Mouse (Mus musculus) forebrain, embryonic 11.5 days (tissue): ENCODE data around the gene Oxct2b. TPM values are rescaled to one million over a fixed set of nuclear protein-coding genes. Genes with fewer than 3 reads are reported as not detected.

Experiments
- ATAC-seq: fragments of 200-750 bp; cut with Nextera tagmentation; replicated peaks from 2 replicates; pipeline ENCODE4 v1.8.0; 2017; ENCODE audit warnings: moderate TSS enrichment; ENCODE audit not compliant: low FRiP score
- DNase-seq: peaks from one replicate; pipeline ENCODE4 v3.0.0-alpha.2; 2017; ENCODE audit warnings: low spot score
- H3K27ac ChIP-seq: fragments of 300-500 bp; sonication (generic); 2 replicates; pipeline ENCODE4 v1.5.1; 2014; ENCODE audit warnings: low read depth, low read length
- H3K27me3 ChIP-seq: fragments of 300-500 bp; sonication (generic); 2 replicates; pipeline ENCODE4 v1.6.1; 2014; ENCODE audit warnings: mild to moderate bottlenecking, low read length, mixed read lengths; ENCODE audit not compliant: control insufficient read depth, insufficient read depth
- H3K36me3 ChIP-seq: fragments of 300-500 bp; sonication (generic); 2 replicates; pipeline ENCODE4 v1.6.1; 2014; ENCODE audit warnings: mild to moderate bottlenecking, low read length, moderate library complexity, mixed read lengths; ENCODE audit not compliant: control insufficient read depth, insufficient read depth
- H3K4me1 ChIP-seq: fragments of 300-500 bp; sonication (generic); replicated peaks from 2 replicates; pipeline ENCODE4 v1.6.1; 2014; ENCODE audit warnings: low read length, mixed read lengths; ENCODE audit not compliant: control insufficient read depth, insufficient read depth
- H3K4me2 ChIP-seq: fragments of 300-500 bp; sonication (generic); 2 replicates; pipeline ENCODE4 v1.6.1; 2014; ENCODE audit warnings: low read depth, mild to moderate bottlenecking, low read length, moderate library complexity, mixed read lengths; ENCODE audit not compliant: severe bottlenecking
- H3K4me3 ChIP-seq: fragments of 300-500 bp; sonication (generic); 2 replicates; pipeline ENCODE4 v1.5.1; 2014; ENCODE audit warnings: low read depth, low read length
- H3K9ac ChIP-seq: fragments of 300-500 bp; sonication (generic); 2 replicates; pipeline ENCODE4 v1.6.1; 2014; ENCODE audit warnings: low read length
- H3K9me3 ChIP-seq: fragments of 300-500 bp; sonication (generic); 2 replicates; pipeline ENCODE4 v1.6.1; 2016; ENCODE audit warnings: low read length, mixed read lengths; ENCODE audit not compliant: control insufficient read depth
- WGBS: fragments of 180-500 bp; shearing (Covaris S2); extraction: QIAGEN DNeasy Blood & Tissue Kit; methylation state at CpG from one replicate; pipeline ENCODE4 v1.1.7; 2014; 5-methylcytosine and 5-hydroxymethylcytosine counted together
- polyA plus RNA-seq: library from polyadenylated mRNA; unstranded; fragments of >200 nt; fragmentation: Nextera tagmentation; extraction: Ambion mirVana; gene quantifications from 2 replicates; pipeline ENCODE4 v1.2.1, GENCODE M21; 2014

Gene Oxct2b
- not detected in 2 replicates for polyA plus RNA-seq

DNA sequence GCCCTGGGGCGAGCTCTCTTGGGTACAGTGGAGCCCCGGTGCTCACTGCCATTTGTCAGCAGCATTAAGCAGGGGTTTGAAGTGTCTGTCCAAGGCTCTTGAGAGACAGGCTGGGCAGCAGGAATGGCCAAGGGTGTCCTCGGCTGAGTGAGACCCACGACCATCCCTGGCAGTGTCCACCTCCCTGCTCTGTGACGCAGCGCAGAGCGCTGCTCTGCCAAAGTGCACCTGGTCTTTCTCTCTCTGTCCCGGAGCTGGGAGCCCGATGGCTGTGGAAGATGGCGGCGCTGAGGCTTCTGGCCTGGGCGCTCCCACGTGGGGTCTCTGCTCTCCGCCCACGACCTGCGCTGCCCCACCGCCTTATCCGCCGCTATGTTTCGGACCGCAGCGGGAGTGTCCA lies at the start of gene Oxct2b:
Oxct2b (plus strand) TSS at position 256 of the 400 bp plus-strand sequence.
- Histone ChIP-seq H3K9me3 (no peaks in the 10 kb centered on the region), H3K36me3 (no peaks in the 10 kb centered on the region), H3K4me1 (no peaks in the 10 kb centered on the region), H3K9ac (peak within 1 kb of the TSS; percentile 29), H3K27me3 (peaks cover 4% of the 10 kb centered on the region), H3K4me3 (peak within 1 kb of the TSS; percentile 25), H3K27ac (no peak within 1 kb of the TSS), H3K4me2 (peak within 1 kb of the TSS; percentile 48)
- peak; percentile 62 for DNase-seq
- ATAC-seq = peak; percentile 6; the same call in 1 of the 2 replicates
- WGBS = 10% methylated on average over 22 of the region's 22 CpGs

GRCm38 (mm10) chr4:123068646-123069045 lies 47.4 kb upstream of the Oxct2b start:
- H3K4me2 ChIP-seq = no peak overlapping the region
- no peak overlapping the region for H3K27ac ChIP-seq
- H3K27me3 ChIP-seq = no peaks in the 10 kb centered on the region
- no peak overlapping the region for H3K4me3 ChIP-seq
- DNase-seq (no peak), ATAC-seq (no peak)
- no peaks in the 10 kb centered on the region for H3K9me3 ChIP-seq
- 80% methylated on average over 6 of the region's 6 CpGs for WGBS
- peaks cover 3% of the 10 kb centered on the region; the same call in 1 of the 2 replicates for H3K4me1 ChIP-seq
- no peaks in the 10 kb centered on the region for H3K36me3 ChIP-seq
- no peak overlapping the region for H3K9ac ChIP-seq

- Histone ChIP-seq H3K4me3 (no peak overlapping the region), H3K27ac (no peak overlapping the region), H3K4me1 (peaks cover 3% of the 10 kb centered on the region; the same call in 1 of the 2 replicates), H3K27me3 (no peaks in the 10 kb centered on the region), H3K9ac (peak overlapping the region; percentile 29; the same call in 1 of the 2 replicates), H3K36me3 (no peaks in the 10 kb centered on the region), H3K4me2 (peak overlapping the region; percentile 27; the same call in 1 of the 2 replicates), H3K9me3 (no peaks in the 10 kb centered on the region)
- peak; percentile 73 for DNase-seq
- ATAC-seq = 0 out of 2 replicates have a peak, but pooled peaks have one; percentile 55
- WGBS = 10% methylated on average over 13 of the region's 13 CpGs
Measured at GRCm38 (mm10) chr4:123071266-123071966, 44.6 kb upstream of the Oxct2b start.

DNA sequence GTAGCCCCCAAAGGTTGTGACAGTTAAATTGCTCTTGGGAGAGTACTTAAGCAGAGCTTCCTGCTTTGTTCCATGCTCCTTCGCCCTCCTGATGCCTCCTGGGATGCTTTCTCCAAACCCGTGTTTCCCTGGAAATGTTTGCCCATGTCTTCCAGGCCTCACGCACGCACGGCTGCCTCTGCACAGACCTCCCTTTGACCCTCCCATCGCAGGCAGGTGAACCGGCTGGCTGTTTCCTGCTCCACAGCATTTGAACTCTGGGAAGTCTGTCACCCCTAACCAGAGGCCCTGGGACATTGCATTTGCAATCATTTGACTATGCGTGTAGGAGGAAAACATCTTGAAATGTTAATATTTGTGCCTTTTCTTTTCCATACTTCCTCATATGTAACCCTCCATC lies 39.1 kb upstream of the Oxct2b start:
- WGBS = 73% methylated on average over 8 of the region's 8 CpGs
- no peak for ATAC-seq
- no peak overlapping the region for H3K27ac ChIP-seq

DNA sequence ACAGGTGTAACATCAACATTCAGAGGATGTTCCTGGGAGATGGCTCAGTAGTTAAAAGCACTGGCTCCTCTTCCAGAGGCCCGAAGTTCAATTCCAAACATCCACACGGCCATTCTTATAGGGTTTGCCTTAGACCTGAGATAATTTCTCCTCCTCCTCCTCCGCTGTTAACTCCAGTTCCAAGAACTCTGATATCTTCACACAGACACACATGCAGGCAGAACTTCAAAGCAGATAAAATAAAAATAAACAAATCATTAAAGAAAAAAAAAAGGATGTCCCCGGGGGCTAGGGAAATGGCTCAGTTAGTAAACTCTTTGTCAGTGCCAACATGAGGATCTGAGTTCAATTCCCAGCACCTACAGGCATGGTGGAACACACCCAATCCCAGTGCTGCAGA lies 37.8 kb upstream of the Oxct2b start:
- no peak overlapping the region for H3K4me2 ChIP-seq
- 90% methylated on average over 4 of the region's 4 CpGs for WGBS
- no peaks in the 10 kb centered on the region for H3K27me3 ChIP-seq
- H3K36me3 ChIP-seq = no peaks in the 10 kb centered on the region
- H3K27ac ChIP-seq = no peak overlapping the region
- H3K9me3 ChIP-seq = no peaks in the 10 kb centered on the region
- H3K4me3 ChIP-seq = no peak overlapping the region
- ATAC-seq (no peak), DNase-seq (peak; percentile 13)
- no peaks in the 10 kb centered on the region for H3K4me1 ChIP-seq
- H3K9ac ChIP-seq = no peak overlapping the region

More for the DNA sequence above, 39.1 kb upstream of the Oxct2b start:
- Histone ChIP-seq H3K4me2 (no peak overlapping the region), H3K36me3 (no peaks in the 10 kb centered on the region), H3K9ac (no peak overlapping the region), H3K4me3 (no peak overlapping the region), H3K9me3 (no peaks in the 10 kb centered on the region), H3K27me3 (no peaks in the 10 kb centered on the region), H3K4me1 (no peaks in the 10 kb centered on the region)
- DNase-seq = no peak

DNA sequence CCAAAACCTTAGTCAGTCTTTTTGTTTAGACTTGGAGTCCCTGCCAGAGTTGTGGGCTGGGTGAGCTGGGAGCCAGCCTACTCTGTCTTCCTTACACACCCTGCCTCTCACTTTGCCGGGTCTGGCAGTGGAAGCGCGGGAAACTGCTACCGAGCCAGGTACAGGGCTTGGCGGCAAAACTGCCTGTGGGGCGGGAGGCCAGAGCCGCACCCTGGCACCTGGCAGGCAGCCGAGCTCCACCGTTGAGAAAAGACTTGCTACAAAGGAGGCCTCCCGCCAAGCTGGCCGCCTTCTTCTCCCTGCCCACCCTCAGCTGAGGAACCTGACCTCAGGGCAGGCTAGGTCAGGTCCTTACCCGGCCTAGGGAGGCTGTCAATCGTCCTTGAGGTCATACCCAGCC lies 35.3 kb upstream of the Oxct2b start:
- Histone ChIP-seq H3K27me3 (no peaks in the 10 kb centered on the region), H3K9me3 (no peaks in the 10 kb centered on the region), H3K4me1 (no peaks in the 10 kb centered on the region), H3K4me2 (no peak overlapping the region), H3K36me3 (no peaks in the 10 kb centered on the region), H3K9ac (no peak overlapping the region), H3K4me3 (no peak overlapping the region), H3K27ac (no peak overlapping the region)
- WGBS = 56% methylated on average over 13 of the region's 13 CpGs
- ATAC-seq = no peak
- DNase-seq = peak; percentile 49

- Histone ChIP-seq H3K4me1 (no peaks in the 10 kb centered on the region), H3K4me3 (no peak overlapping the region), H3K27me3 (no peaks in the 10 kb centered on the region), H3K27ac (no peak overlapping the region), H3K36me3 (no peaks in the 10 kb centered on the region), H3K9me3 (no peaks in the 10 kb centered on the region), H3K4me2 (no peak overlapping the region), H3K9ac (no peak overlapping the region)
- DNase-seq (peak; percentile 86), ATAC-seq (peak; percentile 70)
- WGBS = 67% methylated on average over 20 of the region's 20 CpGs
Measured at GRCm38 (mm10) chr4:123082283-123083163, 33.5 kb upstream of the Oxct2b start.

GRCm38 (mm10) chr4:123083323-123083902 lies 32.7 kb upstream of the Oxct2b start:
- Histone ChIP-seq H3K27ac (no peak overlapping the region), H3K36me3 (no peaks in the 10 kb centered on the region), H3K9me3 (no peaks in the 10 kb centered on the region), H3K9ac (no peak overlapping the region), H3K4me2 (no peak overlapping the region), H3K27me3 (no peaks in the 10 kb centered on the region), H3K4me3 (no peak overlapping the region), H3K4me1 (no peaks in the 10 kb centered on the region)
- DNase-seq (peak; percentile 22), ATAC-seq (no peak)
- 67% methylated on average over 13 of the region's 13 CpGs for WGBS
